16 mouse cellular contexts compared by ENCODE assay signal in genomic region chr4:125564008-125564710, GRCm38 (mm10).
DNase-seq lines count a peak whose midpoint lies in the region; ATAC-seq and TF ChIP-seq lines count a peak whose summit lies in the region.
"Had no signal": no experiment of that assay in that cellular context is flagged by ENCODE, and none has a peak within 500 bp of the region (broad histone marks: within the 10 kb centered on the region; RNA-seq: fewer than 3 reads in every experiment).

No protein-coding gene starts in this region.

- no peaks in the 10 kb centered on the region for H3K36me3 ChIP-seq in E14TG2a.4 (ENCODE audit: insufficient read depth, low read length)
- H3K36me3 ChIP-seq in embryonic facial prominence, embryonic 11.5 days (replicated peaks; ENCODE audit: control insufficient read depth, insufficient read depth, low read depth, low read length): no peaks in the 10 kb centered on the region
- H3K36me3 ChIP-seq in limb, embryonic 11.5 days (ENCODE audit: control insufficient read depth, insufficient read depth, low read length): no peaks in the 10 kb centered on the region
- H3K36me3 ChIP-seq: midbrain, embryonic 15.5 days had no signal

- H3K4me3 ChIP-seq in E14TG2a.4 (replicated peaks; ENCODE audit: low read length): 0 out of 2 replicates have a peak overlapping the region, but pooled peaks have one; percentile 10
- H3K4me3 ChIP-seq in embryonic facial prominence, embryonic 11.5 days (ENCODE audit: low read depth, low read length): no peak overlapping the region
- no peak overlapping the region for H3K4me3 ChIP-seq in limb, embryonic 11.5 days (ENCODE audit: low read depth, low read length)
- H3K4me3 ChIP-seq: layer of hippocampus, adult 2 months; midbrain, embryonic 15.5 days had no signal

- TF ChIP-seq CTCF in E14TG2a.4 (conservative IDR thresholded peaks at IDR 0.05; ENCODE audit: low read length): no peak

- H3K9me3 ChIP-seq in E14TG2a.4 (ENCODE audit: low read length): no peaks in the 10 kb centered on the region
- H3K9me3 ChIP-seq in embryonic facial prominence, embryonic 11.5 days (replicated peaks; ENCODE audit: control insufficient read depth, low read length): no peaks in the 10 kb centered on the region
- H3K9me3 ChIP-seq in limb, embryonic 11.5 days (ENCODE audit: control insufficient read depth, low read length): no peaks in the 10 kb centered on the region
- H3K9me3 ChIP-seq: midbrain, embryonic 15.5 days had no signal

- ATAC-seq in embryonic facial prominence, embryonic 11.5 days (replicated peaks; ENCODE audit: insufficient number of reproducible peaks, low FRiP score, low TSS enrichment, low read depth): no peak
- 0 out of 2 replicates have a peak, but pooled peaks have one; percentile 29 for ATAC-seq in limb, embryonic 11.5 days (ENCODE audit: insufficient number of reproducible peaks, low FRiP score, low TSS enrichment, low read depth)
- ATAC-seq: activated CD4-positive, CD25-positive, alpha-beta regulatory T cell, adult 4 months; midbrain, embryonic 15.5 days had no signal

- WGBS in embryonic facial prominence, embryonic 11.5 days: 29% methylated on average over 17 of the region's 17 CpGs
- WGBS in limb, embryonic 11.5 days: 28% methylated on average over 17 of the region's 17 CpGs

- DNase-seq in kidney, adult 18-20 months: peak; percentile 6
- DNase-seq in kidney, adult 11 months: no peak
- DNase-seq in embryonic facial prominence, embryonic 11.5 days (ENCODE audit: low spot score): peak; percentile 55
- peak; percentile 55 for DNase-seq in limb, embryonic 11.5 days (ENCODE audit: low spot score)
- no peak for DNase-seq in gastrocnemius, postnatal 10 days
- no peak for DNase-seq in adipocyte (ENCODE audit: low spot score)
- DNase-seq: cerebellum, adult 8-10 months; heart, postnatal 36 days; thymus, postnatal 36 days had no signal

- H3K27ac ChIP-seq in embryonic facial prominence, embryonic 11.5 days (replicated peaks; ENCODE audit: low read depth, low read length): no peak overlapping the region
- H3K27ac ChIP-seq in limb, embryonic 11.5 days (replicated peaks; ENCODE audit: low read depth, low read length): no peak overlapping the region
- H3K27ac ChIP-seq: layer of hippocampus, adult 2 months; macrophage; midbrain, embryonic 15.5 days had no signal

- peaks cover 7% of the 10 kb centered on the region; the same call in 1 of the 2 replicates for H3K27me3 ChIP-seq in E14TG2a.4 (ENCODE audit: insufficient read depth, low read length)
- no peaks in the 10 kb centered on the region for H3K27me3 ChIP-seq in embryonic facial prominence, embryonic 11.5 days (ENCODE audit: control insufficient read depth, insufficient read depth, low read length)
- H3K27me3 ChIP-seq in limb, embryonic 11.5 days (ENCODE audit: control insufficient read depth, insufficient read depth, low read length): peaks cover 10% of the 10 kb centered on the region; the same call in 1 of the 2 replicates
- H3K27me3 ChIP-seq: midbrain, embryonic 15.5 days had no signal

- H3K4me2 ChIP-seq in embryonic facial prominence, embryonic 11.5 days (ENCODE audit: low read depth, low read length): no peak overlapping the region
- H3K4me2 ChIP-seq in limb, embryonic 11.5 days (ENCODE audit: low read depth, severe bottlenecking): no peak overlapping the region
- H3K4me2 ChIP-seq: heart, embryonic 11.5 days; liver, embryonic 11.5 days; midbrain, embryonic 15.5 days had no signal

- H3K9ac ChIP-seq in embryonic facial prominence, embryonic 11.5 days (replicated peaks; ENCODE audit: low read length): no peak overlapping the region
- H3K9ac ChIP-seq in limb, embryonic 11.5 days (ENCODE audit: low read length): no peak overlapping the region
- H3K9ac ChIP-seq: midbrain, embryonic 15.5 days had no signal

- H3K4me1 ChIP-seq in E14TG2a.4 (replicated peaks; ENCODE audit: low read depth, low read length): peaks cover 53% of the 10 kb centered on the region
- H3K4me1 ChIP-seq in embryonic facial prominence, embryonic 11.5 days (ENCODE audit: control insufficient read depth, insufficient read depth, low read length): peaks cover 13% of the 10 kb centered on the region
- peaks cover 14% of the 10 kb centered on the region for H3K4me1 ChIP-seq in limb, embryonic 11.5 days (ENCODE audit: control insufficient read depth, insufficient read depth, low read length)

Comparison
In these comparisons a context has a peak if more than half of its experiments do, and no peak if none do; other contexts are left out.
1. DNase-seq: peak in kidney, adult 18-20 months (single experiment), embryonic facial prominence, embryonic 11.5 days (single experiment) and limb, embryonic 11.5 days (single experiment); none in kidney, adult 11 months (single experiment), gastrocnemius, postnatal 10 days (single experiment) and adipocyte (single experiment).